Mouse (Mus musculus): Measurements from ENCODE around the gene Zdhhc12.
"Not testable (repeated sequence)": the region's sequence is repeated elsewhere in the genome, so short reads cannot be mapped to it uniquely, and the experiment has no call there.

The Zdhhc12 gene

DNA sequence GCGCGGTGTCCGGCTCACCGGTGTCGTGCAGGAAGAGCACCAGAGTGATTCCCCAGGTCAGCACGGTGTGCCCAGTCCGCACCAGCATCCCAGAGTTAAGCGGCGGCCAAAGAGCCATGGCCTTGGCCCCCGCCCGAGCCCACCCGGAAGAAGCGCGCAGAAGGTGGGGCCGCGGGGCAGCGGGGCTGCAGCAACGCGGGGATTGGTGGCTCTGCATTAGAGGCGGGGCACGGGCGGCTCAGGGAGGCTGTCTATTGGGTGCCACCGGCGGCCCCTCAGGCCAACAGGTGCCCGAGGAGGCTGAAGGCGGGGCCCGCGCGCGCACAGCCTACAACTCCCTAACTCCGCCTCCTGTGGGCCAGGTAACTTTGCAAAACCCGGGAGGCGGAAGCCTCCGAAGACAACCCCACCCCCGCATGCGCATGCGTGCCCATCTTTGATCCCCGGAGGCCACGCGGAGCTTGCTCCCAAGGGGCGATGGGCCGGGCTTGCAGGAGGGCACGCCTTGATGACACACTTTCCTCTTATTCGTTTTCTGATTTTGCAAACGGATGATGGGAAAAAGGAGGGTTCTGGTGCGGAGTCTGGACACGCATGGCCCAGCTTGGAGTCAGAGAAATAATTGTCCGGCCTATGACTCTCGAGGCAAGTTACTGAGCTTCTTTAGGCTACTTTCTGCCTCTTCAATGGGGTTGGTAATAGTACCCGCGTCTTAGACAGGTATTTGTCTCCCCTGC lies at the start of gene Zdhhc12:
Gene Zdhhc12, minus strand, starts transcription at position 178 of the 737 bp plus-strand sequence.
- DNase-seq = peak; percentile 93

DNA sequence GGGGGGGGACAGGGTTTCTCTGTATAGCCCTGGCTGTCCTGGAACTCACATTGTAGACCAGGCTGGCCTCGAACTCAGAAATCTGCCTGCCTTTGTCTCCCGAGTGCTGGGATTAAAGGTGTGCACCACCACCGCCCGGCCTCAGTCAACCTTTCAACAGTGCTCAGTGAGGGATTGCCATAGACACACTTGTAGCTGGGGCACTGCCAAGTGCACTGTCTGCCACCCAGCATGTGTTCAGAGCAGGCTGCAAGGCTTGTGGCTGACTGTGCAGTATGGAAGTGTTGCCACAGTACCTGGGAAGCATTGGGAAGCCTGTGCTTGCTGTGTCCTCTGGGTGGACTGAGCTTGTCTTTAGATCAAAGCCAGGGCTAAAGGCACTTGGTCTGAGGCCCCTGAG lies 46.6 kb upstream of the Zdhhc12 start:
- DNase-seq = not testable (repeated sequence)

DNA sequence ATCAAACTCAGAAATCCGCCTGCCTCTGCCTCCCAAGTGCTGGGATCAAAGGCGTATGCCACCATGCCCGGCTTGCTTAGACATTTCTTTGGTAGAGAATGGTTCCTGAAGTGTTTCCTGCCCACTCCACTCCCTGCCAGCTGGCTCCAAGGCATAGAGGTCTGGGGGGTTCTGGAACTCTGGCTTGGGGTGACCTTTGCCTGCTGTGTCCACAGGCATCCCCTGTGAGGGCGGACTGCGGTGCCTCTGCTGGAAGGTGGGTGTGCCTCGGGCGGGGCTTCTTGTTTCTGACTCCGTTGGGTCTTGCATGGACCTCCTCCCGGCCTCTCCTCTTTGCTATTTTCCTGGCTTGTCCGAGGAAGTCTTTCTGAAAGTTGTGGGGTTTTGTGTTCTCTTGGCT lies 43.0 kb upstream of the Zdhhc12 start:
- DNase-seq = no peak

DNA sequence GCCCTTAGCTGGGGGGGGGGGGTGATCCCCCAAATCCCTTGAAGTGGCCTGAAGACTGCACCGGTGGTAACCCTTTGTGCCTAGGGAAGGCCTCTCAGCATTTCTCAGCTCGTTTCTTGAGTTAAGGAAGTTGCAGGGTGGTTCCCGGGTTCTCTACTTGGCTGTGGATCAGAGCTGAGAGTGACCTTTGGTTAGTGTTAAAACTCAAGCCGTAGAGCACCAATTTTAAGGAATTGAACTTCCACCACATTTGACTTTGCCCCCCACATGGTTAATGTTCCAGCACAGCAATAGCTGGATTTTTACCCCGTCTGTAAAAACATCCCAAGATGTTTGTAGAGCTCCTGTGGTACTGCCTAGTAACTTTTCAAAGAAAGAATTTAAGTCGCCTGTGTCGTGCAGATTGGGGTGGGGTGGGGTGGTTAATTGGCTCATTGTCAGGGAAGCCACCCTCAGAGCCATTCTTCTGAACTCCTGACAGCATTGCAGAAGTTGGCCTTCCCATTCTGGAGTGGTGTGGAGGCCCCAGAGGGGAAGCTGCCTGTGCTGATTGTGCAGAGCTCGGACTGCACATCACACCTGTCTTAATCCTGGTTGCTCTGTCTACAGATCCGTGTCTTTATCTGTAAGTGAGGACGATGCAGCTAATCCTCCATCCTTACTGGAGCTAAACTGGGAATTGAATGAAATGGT lies 41.6 kb upstream of the Zdhhc12 start:
- no peak for DNase-seq

DNA sequence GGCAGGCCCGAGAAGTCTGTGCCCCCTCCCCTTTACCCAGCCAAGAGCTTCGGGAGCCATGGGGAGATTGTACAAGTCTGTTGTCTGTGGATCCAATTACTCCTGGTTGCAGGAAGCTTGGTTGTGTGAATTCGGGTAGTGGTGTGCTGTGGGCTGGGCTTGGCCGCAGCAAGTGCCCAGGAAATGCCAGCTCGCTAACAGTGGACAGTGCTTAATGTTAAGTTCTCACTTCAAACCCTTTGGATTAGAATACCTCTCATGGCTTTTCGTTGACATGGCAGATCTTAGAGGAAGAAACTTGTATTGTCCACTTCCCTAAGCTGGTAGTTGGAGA lies 40.9 kb upstream of the Zdhhc12 start:
- no peak for DNase-seq

DNA sequence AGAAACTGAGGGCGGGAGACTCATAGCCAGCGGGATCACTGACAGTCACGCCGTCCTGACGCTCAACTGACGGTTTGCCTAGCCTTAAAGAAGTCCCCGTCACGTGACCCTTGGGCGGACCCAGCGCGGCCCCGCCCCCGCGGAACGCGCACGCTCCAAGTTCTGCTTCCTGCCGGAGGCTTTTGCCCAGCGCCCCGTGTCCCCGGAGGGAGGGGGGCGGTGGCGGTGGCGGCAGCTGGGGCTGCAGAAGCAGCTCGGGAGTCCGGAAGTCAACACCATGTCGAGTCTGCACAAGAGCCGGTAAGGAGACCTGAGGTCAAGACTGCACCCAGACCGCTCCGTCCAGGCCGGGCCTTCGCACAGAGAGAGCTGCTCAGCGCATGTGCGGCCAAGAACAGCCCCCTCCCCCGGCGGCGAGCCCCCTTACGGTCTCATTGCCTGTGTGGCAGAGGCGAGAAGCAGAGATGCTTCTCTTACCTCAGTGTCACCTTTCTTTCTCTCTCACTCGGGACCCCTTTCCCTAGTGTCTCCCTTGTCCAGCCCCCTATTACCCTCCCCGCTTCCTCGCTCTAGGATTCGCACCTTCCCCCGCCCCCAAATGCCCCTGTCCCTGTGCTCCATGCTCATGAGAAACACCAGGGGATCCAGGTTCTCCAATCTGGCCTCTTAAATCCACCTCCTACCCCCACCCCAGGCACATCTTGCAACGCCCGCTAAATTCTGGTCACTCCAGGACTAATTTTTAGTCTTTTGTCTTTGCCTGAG lies 40.3 kb upstream of the Zdhhc12 start, which contains the start of gene Tbc1d13:
Gene Tbc1d13, plus strand, starts transcription at position 134 of the 765 bp plus-strand sequence.
- DNase-seq = peak; percentile 97

DNA sequence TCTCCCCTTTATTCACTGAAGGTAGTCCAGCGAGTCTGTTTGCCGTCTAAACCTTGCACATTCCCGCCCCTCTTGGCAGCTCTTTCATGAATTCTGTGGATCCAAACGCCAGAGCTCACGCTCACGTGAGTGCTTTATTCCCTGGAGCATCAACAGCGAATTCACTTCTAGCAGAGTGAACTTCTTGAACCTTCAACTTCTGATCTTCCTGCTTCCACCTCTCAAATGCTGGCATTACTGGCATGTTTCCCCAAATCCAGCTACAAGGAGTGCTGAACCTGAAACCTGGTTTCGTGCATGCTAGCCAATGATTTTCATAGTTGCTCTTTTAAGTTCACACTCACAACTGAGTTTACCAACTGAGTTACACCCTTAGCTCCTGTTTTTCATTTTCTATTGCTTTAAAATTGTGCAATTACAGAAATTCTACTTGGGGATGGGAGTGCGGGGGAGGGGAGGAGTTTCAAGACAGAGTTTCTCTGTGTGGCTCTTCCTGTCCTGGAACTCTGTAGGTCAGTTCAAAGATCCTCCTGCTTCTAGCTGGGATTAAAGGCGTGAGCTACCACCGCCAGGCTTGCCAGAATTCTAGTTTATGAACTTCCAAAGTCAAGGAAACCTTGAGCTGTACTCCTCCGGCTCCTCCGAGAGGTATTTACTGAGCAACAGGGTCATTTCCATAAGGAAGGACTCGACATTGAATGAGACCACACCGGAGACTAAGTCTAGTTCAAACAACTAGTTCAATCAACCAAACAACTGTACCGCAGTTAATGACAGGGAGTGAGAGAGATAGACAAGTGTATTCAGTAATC lies 39.6 kb upstream of the Zdhhc12 start:
- no peak for DNase-seq

DNA sequence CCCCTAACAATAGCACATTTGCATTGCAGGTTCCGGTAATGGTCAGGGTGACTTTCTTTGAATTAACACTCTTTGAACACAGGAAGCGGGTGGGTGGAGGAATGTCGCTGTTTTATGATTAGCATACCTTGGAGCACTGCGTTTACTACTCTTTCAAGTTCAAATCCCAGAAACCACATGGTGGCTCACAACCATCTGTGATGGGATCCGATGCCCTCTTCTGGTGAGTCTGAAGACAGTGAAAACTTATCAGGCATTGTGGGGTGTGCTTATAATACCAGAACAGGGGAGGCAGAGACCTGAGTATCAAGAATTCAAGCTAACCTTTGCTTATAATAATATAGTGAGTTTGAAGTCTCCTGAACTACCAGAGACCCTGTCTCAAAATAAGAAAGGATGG lies 37.8 kb upstream of the Zdhhc12 start:
- DNase-seq = not testable (repeated sequence)

DNA sequence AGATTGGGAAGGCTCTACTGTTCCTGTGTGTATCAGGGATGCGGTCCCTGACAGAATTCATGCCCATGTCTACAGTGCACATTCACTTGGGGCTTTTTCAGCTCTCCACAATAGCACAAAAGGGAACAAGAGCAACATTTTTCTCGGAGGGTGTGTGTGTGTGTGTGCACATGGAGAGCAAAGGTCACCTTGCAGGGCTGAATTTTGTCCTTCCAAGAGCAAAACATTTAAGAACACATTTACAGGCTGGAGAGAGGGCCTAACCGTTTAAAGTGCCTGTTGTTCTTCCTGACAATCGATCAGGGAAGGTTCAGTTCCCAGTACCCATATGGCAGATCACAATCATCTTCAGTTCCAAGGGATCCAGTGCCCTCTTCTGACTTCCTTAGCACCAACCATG lies 36.7 kb upstream of the Zdhhc12 start:
- no peak for DNase-seq

DNA sequence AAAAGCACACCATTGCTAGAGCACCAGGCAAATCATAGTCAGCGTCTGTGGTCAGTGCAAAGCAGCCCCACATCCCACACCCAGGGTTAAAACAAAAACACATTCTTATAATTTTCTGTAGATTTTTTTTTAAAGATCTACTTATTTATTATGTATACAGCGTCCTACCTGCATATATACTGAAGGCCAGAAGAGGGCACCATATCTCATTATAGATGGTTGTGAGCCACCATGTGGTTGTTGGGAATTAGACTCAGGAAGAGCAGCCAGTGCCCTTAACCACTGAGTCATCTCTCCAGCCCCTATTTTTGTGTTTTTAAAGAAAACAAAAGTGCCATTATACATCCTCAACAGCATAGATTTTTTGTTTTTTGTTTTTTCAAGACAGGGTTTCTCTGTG lies 35.3 kb upstream of the Zdhhc12 start:
- no peak for DNase-seq

DNA sequence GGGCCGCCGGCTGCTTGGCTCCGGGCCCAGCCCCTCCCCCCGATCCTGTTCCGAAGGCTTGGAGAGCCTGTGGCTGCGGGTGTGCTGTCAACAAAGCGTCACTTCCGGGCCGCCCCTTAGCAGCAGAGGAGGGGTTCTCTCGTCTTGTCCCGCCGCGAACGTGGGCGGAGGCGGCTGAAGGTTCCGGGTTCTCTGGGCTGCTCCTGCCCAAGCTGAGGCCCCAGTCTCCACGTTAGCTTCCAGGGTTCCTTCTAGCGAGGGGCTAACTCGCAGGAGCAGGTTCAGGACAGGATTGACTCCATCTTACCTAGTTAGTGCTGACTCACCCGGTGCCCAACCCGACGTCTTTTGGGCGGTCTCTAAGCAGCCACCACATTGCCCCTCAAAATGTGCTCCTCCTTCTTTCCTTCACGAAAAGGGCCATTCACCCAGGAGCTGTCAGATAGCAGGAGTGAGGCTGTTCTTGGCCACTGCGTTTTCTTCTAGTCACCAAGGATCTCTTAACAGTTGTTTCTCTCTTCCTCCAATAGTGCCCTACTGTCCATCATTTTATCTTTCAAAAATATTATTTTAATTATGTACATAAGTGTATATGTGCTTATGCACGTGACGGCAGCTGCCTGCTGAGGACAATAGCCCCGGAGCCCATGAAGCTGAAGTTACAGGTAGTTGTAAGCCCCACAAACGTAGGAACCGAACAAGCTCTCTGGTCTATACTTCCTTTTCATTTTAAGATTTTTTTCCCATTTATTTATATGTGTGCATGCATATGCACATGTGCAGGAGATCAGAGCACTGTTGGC lies 31.2 kb upstream of the Zdhhc12 start, which contains the start of gene Zer1:
Gene Zer1, minus strand, starts transcription at position 114 of the 803 bp plus-strand sequence.
- DNase-seq = peak; percentile 94

DNA sequence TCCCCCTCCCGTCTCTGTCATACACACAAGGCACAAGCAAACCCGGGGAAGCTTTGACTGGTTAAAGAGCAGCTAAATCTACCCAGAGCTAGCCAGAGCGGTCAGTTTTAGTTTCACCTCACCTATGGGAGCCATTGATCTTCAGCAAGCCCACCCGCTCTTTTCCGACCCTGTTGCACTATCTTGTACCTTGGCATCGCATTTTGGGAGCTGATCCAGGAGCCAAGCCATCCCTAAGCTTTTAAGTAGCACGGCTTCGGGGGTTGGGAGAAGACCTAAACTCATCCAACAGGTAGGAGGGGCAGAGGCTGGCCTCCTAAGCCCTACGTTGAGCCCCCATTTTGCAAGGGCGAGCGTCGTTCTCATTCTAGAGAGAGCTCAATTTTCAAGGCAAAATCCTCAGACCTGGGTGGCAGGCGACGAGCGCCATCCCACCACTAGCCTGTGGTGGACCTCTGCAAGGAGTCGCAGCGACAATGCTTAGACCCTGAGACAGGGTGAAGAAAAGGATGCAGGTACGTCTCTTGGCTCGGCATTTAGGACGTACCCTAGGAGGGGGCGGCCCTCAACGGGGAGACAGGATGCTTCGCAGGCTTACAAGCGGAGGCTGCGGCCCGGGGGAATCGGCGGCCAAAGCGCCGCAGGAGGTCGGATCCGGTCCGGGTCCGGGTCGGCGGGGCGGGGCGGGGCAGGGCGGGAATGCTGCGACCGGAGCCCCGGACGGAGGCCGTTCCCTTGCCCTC lies 30.5 kb upstream of the Zdhhc12 start:
- DNase-seq = peak; percentile 43

DNA sequence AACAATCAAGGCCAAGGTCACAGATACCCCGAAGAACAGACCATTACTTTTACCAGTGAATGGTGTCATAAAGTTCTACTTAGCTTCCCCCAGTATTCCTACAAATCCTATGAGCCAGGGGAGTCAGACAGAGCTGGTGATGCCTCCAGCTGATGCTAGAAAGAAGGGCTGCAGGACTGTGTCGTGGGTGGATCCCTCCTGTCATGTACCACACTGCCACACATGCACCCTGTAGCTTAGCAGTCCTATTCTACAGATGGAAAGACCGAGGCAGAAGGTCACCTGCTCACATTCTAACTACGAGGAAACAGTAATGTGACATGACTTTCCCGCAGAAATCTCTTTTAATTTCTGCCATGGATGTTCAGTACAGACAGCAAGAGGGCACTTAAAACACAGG lies 29.3 kb upstream of the Zdhhc12 start:
- no peak for DNase-seq

DNA sequence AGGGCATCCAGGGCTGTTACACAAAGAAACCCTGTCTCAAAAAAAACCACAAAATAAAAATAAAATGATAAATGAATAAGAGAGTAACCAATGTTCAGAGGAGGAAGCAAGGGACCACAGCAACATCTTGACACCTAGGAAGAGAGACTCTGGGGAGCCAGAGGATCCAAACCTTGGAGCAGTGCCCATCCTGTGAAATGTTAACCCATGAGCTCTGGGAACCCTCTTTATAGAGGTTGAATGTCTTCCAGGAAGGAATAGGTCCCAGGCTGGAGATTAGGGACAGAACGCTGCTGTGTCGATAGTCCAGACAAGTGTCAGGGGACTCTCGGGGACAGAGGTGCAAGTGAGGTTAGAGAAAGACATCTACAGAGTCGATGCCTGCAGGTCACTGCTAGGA lies 26.8 kb upstream of the Zdhhc12 start:
- no peak for DNase-seq

DNA sequence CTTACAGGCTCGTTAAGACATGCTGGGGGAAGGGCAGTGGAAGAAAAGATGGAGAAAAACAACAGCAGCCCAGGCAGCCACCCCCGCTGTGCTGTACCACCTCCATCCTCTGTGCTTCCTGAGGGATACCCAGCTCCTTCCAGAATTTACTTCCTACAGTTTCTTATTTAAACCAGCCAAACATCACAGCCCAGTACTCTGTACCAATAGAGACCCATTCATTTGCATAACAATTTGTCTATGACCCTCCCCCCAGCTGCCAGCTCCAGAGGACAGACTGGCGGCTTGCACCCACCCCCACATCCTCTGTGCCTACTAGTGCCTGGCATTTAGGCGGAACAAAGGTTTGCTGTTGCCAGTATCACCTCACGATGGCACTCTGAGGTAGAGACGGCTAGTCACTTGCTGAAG lies 26.2 kb upstream of the Zdhhc12 start:
- DNase-seq = peak; percentile 73

DNA sequence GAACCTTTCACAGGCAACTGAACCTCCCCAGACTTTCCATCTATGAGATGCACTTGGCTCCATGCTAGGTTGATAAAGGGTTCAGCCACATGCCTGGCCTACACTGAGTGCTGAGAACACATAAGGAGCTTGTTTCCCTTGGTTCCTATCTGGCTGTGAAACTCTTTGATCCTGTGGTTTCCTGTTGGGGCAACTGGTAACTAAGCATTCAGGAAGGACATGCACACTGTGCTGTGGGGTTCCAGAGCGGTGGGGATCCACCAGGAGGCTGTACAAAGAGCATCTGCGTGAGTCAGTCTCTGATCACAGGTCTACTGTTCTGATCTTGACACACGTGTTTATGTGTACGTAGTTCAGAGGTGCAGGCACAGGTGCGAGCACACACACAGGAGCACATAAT lies 19.1 kb upstream of the Zdhhc12 start:
- no peak for DNase-seq

DNA sequence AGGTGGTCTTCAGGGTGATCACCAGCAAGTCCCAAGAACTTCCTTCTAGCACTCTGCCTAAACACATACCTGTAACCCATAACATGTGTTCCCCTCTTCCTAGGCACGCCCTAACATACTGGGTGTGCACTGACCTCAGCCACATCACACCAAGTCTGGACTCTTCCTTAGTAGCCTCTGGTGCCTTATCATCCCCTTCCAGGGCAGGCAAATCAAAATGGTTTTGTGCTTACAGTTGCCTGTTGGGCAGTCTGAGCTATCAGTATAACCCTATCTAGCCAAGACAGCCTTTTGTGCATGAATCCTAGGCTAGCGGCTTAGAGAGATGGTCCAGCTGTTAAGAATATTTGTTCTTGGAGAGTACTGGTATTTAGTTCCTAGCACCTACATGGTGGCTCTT lies 18.1 kb upstream of the Zdhhc12 start:
- DNase-seq = no peak

DNA sequence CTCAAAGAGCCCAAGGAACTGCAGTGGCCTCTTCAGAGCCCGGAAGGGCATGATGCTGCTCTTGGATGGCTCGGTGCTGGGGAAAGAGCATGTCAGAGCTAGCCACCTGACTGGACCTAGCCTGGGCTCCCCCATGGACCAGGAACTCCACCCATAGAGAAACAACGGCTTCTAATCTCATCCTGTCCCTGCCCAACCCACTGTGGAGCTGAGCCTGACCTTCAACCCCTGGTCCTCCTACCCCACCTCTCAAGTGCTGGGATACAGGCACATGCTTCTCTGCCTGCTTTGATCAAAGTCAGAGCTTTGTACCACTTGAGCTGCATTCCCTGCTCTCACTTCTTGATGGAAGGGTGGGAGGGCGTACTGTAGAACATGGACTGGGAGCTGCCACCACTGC lies 14.8 kb upstream of the Zdhhc12 start:
- no peak for DNase-seq

DNA sequence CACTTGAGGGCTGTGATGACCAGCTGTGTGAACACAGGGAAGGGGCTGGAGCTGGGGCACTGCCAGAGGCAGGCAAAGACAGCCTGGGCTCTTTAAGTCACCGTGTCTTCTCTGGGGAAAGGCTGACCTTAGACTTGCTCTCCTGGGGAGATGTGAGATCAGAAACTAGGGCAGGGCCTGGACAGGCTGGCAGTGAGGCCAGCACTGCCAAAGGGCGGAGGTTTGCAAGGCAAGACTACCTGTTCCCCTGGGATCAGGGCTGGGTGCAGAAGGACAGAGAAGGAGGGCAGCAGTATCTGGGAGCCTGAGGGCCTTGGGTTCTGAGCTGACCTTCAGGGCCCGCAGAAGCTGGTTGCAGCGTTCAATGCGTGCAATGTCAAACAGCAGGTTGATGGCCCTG lies 14.2 kb upstream of the Zdhhc12 start:
- no peak for DNase-seq

DNA sequence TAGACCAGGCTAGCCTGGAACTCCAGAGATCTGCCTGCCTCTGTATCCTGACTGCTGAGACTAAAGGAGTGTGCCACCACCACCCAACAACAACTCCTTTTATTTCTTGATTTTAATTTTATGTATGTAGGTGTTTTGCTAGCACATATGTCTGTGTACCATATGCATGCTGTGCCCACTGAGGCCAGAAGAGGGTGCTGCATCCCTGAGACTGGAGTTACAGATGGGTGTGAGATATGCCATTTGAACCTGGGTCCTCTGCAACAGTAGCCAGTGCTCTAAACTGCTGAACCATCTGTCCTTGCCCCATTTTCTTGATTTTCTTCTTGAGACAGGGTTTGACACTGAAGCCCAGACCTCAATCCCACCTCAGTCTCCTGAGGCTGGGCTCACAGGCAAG lies 12.9 kb upstream of the Zdhhc12 start:
- no peak for DNase-seq

DNA sequence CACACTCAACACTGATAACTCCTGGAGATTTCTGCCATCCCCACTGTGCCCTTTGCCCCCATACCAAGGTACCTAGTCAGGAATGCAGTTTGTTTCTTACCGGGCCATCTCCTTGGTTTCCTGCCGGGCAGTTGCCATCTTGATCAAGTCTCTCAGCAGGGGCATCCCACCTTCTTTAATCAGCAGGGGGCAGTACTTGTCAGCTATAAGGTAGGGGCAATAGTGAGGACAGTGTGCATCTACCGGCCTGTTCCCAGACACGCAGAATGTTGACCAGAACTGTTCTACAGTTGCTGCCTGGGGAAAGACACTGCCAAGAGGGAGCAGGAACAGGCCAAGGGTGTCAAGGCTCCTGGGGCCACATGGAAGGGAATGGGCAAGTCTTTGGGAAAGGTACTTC lies 6.8 kb upstream of the Zdhhc12 start:
- no peak for DNase-seq
